Mouse (Mus musculus): ENCODE measurements around the gene Igf2bp3. TPM values are rescaled to one million over a fixed set of nuclear protein-coding genes. Genes with fewer than 3 reads are reported as not detected.

Gene Igf2bp3
- polyA plus RNA-seq, 1 experiment: 85.8 TPM

DNA sequence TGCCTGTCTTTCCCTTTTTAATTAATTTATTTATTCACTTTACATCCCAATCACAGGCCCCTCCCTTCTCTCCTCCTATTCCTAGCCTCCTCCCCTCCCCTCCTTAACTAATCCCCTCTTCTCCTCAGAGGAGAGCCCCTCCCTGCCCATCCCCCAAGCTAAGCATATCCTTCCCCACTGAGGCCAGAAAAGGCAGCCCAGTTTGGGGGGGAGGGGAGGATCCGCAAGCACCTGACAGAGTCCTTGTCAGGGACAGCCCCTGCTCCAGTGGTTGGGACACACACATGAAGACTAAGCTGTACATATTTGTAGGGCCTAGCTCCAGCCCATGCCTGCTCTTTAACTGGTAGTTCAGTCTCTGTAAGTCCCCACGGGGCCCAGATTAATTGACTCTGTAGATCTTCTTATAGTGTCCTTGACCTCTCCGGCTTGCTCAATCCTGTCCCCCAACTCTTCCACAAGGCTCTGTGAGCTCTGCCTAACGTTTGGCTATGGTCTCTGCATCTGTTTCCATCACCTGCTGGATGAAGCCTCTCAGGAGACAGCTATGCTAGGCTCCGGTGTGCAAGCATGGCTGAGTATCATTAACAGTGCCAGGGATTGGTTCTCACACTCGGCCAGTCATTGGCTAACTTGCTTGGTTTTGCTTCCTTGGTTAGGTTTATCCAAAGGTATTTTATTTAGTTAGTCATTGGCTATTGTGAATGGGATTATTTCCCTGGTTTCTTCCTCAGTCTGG lies 82.2 kb downstream of the Igf2bp3 start:
- no peak overlapping the region for H3K9ac ChIP-seq (ENCODE audit: low read depth, poor library complexity, severe bottlenecking)
- 0 out of 2 replicates have a peak overlapping the region, but pooled peaks have one; percentile 10 for H3K4me3 ChIP-seq (ENCODE audit: low read depth, low read length)
- H3K36me3 ChIP-seq (ENCODE audit: control insufficient read depth, insufficient read depth, low read length, poor library complexity, severe bottlenecking): no peaks in the 10 kb centered on the region
- H3K4me1 ChIP-seq (ENCODE audit: control insufficient read depth, insufficient read depth, low read length): peaks cover 2% of the 10 kb centered on the region
- no peak overlapping the region for H3K27ac ChIP-seq (ENCODE audit: insufficient read depth, low read length)
- H3K27me3 ChIP-seq (ENCODE audit: control insufficient read depth, insufficient read depth, low read length, poor library complexity, severe bottlenecking): no peaks in the 10 kb centered on the region
- TF ChIP-seq EP300 (IDR thresholded peaks at IDR 0.05; ENCODE audit: insufficient read depth, low read depth, low read length) (peak; percentile 82; the same call in 1 of the 2 replicates), POLR2A (IDR thresholded peaks at IDR 0.05; ENCODE audit: insufficient read depth, low read length) (no peak), CTCF (IDR thresholded peaks at IDR 0.05; ENCODE audit: low read depth, low read length) (no peak)
- no peaks in the 10 kb centered on the region for H3K9me3 ChIP-seq (replicated peaks; ENCODE audit: control insufficient read depth, insufficient read depth, low read length, poor library complexity, severe bottlenecking)

GRCm38 (mm10) chr6:49131855-49132254 lies 82.9 kb downstream of the Igf2bp3 start:
- no peaks in the 10 kb centered on the region for H3K36me3 ChIP-seq (ENCODE audit: control insufficient read depth, insufficient read depth, low read length, poor library complexity, severe bottlenecking)
- H3K4me3 ChIP-seq (ENCODE audit: low read depth, low read length): no peak overlapping the region

GRCm38 (mm10) chr6:49130328-49130727 lies 84.4 kb downstream of the Igf2bp3 start:
- H3K27ac ChIP-seq (ENCODE audit: insufficient read depth, low read length): no peak overlapping the region
- H3K9me3 ChIP-seq (replicated peaks; ENCODE audit: control insufficient read depth, insufficient read depth, low read length, poor library complexity, severe bottlenecking): no peaks in the 10 kb centered on the region
- H3K36me3 ChIP-seq (ENCODE audit: control insufficient read depth, insufficient read depth, low read length, poor library complexity, severe bottlenecking): no peaks in the 10 kb centered on the region
- H3K27me3 ChIP-seq (ENCODE audit: control insufficient read depth, insufficient read depth, low read length, poor library complexity, severe bottlenecking): no peaks in the 10 kb centered on the region
- TF ChIP-seq POLR2A (IDR thresholded peaks at IDR 0.05; ENCODE audit: insufficient read depth, low read length): no peak
- no peak for TF ChIP-seq CTCF (IDR thresholded peaks at IDR 0.05; ENCODE audit: low read depth, low read length)
- TF ChIP-seq EP300 (IDR thresholded peaks at IDR 0.05; ENCODE audit: insufficient read depth, low read depth, low read length): no peak
- no peak overlapping the region for H3K4me3 ChIP-seq (ENCODE audit: low read depth, low read length)
- H3K9ac ChIP-seq (ENCODE audit: low read depth, poor library complexity, severe bottlenecking): no peak overlapping the region
- H3K4me1 ChIP-seq (ENCODE audit: control insufficient read depth, insufficient read depth, low read length): peaks cover 2% of the 10 kb centered on the region

More at GRCm38 (mm10) chr6:49131855-49132254, 82.9 kb downstream of the Igf2bp3 start:
- no peaks in the 10 kb centered on the region for H3K27me3 ChIP-seq (ENCODE audit: control insufficient read depth, insufficient read depth, low read length, poor library complexity, severe bottlenecking)
- TF ChIP-seq EP300 (IDR thresholded peaks at IDR 0.05; ENCODE audit: insufficient read depth, low read depth, low read length) (no peak), CTCF (IDR thresholded peaks at IDR 0.05; ENCODE audit: low read depth, low read length) (no peak), POLR2A (IDR thresholded peaks at IDR 0.05; ENCODE audit: insufficient read depth, low read length) (no peak)
- H3K9ac ChIP-seq (ENCODE audit: low read depth, poor library complexity, severe bottlenecking): no peak overlapping the region
- peaks cover 2% of the 10 kb centered on the region for H3K4me1 ChIP-seq (ENCODE audit: control insufficient read depth, insufficient read depth, low read length)
- H3K9me3 ChIP-seq (replicated peaks; ENCODE audit: control insufficient read depth, insufficient read depth, low read length, poor library complexity, severe bottlenecking): no peaks in the 10 kb centered on the region
- H3K27ac ChIP-seq (ENCODE audit: insufficient read depth, low read length): no peak overlapping the region

DNA sequence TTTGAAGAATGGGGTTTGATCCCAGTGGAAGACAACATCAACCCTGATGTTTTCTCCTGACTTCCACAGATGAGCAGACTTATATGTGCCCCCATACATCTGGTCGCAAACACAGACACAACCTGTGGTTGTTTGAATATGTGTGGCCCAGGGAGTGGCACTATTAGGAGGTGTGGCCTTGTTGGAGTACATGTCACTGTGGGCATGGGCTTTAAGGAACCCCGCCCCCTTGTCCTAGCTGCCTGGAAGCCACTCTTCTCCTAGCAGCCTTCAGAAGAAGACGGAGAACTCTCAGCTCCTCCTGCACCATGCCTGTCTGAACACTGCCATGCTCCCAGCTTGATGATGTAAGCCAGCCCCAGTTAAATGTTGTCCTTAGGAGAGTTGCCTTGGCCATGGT lies 94.4 kb downstream of the Igf2bp3 start:
- H3K27ac ChIP-seq (ENCODE audit: insufficient read depth, low read length): no peak overlapping the region
- H3K36me3 ChIP-seq (ENCODE audit: control insufficient read depth, insufficient read depth, low read length, poor library complexity, severe bottlenecking): peaks cover 5% of the 10 kb centered on the region; the same call in 1 of the 2 replicates
- no peaks in the 10 kb centered on the region for H3K9me3 ChIP-seq (replicated peaks; ENCODE audit: control insufficient read depth, insufficient read depth, low read length, poor library complexity, severe bottlenecking)
- TF ChIP-seq POLR2A (IDR thresholded peaks at IDR 0.05; ENCODE audit: insufficient read depth, low read length) (no peak), CTCF (IDR thresholded peaks at IDR 0.05; ENCODE audit: low read depth, low read length) (no peak), EP300 (IDR thresholded peaks at IDR 0.05; ENCODE audit: insufficient read depth, low read depth, low read length) (no peak)
- H3K4me3 ChIP-seq (ENCODE audit: low read depth, low read length): no peak overlapping the region
- H3K9ac ChIP-seq (ENCODE audit: low read depth, poor library complexity, severe bottlenecking): no peak overlapping the region
- no peaks in the 10 kb centered on the region for H3K4me1 ChIP-seq (ENCODE audit: control insufficient read depth, insufficient read depth, low read length)
- no peaks in the 10 kb centered on the region for H3K27me3 ChIP-seq (ENCODE audit: control insufficient read depth, insufficient read depth, low read length, poor library complexity, severe bottlenecking)

DNA sequence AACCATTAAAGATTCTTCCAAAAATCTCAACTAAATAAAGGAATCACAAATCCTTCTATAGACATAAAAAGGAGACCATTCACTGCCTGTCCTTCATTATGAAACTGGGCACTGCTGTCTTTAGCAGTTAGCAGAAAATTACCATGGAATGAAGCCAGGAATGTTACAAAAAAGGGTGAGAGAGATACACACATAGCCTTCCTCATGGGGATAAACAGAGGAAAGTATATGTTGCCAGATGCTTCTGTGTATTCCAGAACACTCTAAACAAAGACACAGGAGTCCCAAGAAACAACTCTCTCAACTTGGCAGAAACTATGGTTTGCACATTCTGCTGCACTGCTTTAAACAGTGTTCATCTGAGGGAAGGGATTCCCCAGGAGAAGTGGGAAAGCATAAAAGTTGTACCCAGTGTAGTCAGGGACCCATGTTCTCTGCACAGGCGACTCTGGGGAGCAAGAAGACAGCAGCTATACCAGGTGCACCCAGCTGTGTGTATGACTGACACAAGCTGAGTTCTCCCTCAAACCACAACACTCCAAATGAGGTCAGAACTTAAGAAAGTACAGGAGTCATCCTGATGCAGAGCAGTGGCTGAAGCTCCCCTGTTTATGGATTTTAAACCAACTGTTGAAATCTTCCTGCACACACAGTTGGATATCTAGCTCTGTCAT lies 95.2 kb downstream of the Igf2bp3 start:
- Histone ChIP-seq H3K27me3 (ENCODE audit: control insufficient read depth, insufficient read depth, low read length, poor library complexity, severe bottlenecking) (no peaks in the 10 kb centered on the region), H3K9me3 (replicated peaks; ENCODE audit: control insufficient read depth, insufficient read depth, low read length, poor library complexity, severe bottlenecking) (no peaks in the 10 kb centered on the region), H3K9ac (ENCODE audit: low read depth, poor library complexity, severe bottlenecking) (no peak overlapping the region), H3K27ac (ENCODE audit: insufficient read depth, low read length) (no peak overlapping the region), H3K4me3 (ENCODE audit: low read depth, low read length) (no peak overlapping the region), H3K4me1 (ENCODE audit: control insufficient read depth, insufficient read depth, low read length) (no peaks in the 10 kb centered on the region), H3K36me3 (ENCODE audit: control insufficient read depth, insufficient read depth, low read length, poor library complexity, severe bottlenecking) (peaks cover 5% of the 10 kb centered on the region; the same call in 1 of the 2 replicates)
- TF ChIP-seq EP300 (IDR thresholded peaks at IDR 0.05; ENCODE audit: insufficient read depth, low read depth, low read length): no peak
- TF ChIP-seq CTCF (IDR thresholded peaks at IDR 0.05; ENCODE audit: low read depth, low read length): no peak
- no peak for TF ChIP-seq POLR2A (IDR thresholded peaks at IDR 0.05; ENCODE audit: insufficient read depth, low read length)

DNA sequence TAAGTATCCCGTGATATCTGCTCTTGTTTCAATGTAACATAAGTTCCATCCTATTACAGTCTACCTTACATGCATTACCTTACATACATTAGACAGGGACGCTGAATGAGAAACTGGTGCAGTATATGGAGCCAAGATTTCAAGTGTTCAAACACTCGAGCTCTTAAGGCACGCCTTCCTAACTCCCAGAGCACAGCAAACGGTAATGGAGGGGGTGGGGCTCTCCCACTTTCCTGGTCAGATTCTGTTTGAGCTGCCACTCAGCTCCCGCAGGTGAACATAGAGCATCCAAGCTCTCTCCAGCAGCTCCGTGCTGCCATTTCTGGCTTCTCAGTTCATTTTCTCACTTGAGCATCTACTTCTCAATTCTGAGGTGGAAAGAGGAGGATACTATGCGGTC lies 96.3 kb downstream of the Igf2bp3 start:
- Histone ChIP-seq H3K4me3 (ENCODE audit: low read depth, low read length) (no peak overlapping the region), H3K27ac (ENCODE audit: insufficient read depth, low read length) (no peak overlapping the region), H3K4me1 (ENCODE audit: control insufficient read depth, insufficient read depth, low read length) (no peaks in the 10 kb centered on the region), H3K9me3 (replicated peaks; ENCODE audit: control insufficient read depth, insufficient read depth, low read length, poor library complexity, severe bottlenecking) (no peaks in the 10 kb centered on the region), H3K36me3 (ENCODE audit: control insufficient read depth, insufficient read depth, low read length, poor library complexity, severe bottlenecking) (peaks cover 5% of the 10 kb centered on the region; the same call in 1 of the 2 replicates), H3K27me3 (ENCODE audit: control insufficient read depth, insufficient read depth, low read length, poor library complexity, severe bottlenecking) (no peaks in the 10 kb centered on the region), H3K9ac (ENCODE audit: low read depth, poor library complexity, severe bottlenecking) (no peak overlapping the region)
- TF ChIP-seq POLR2A (IDR thresholded peaks at IDR 0.05; ENCODE audit: insufficient read depth, low read length) (no peak), CTCF (IDR thresholded peaks at IDR 0.05; ENCODE audit: low read depth, low read length) (no peak), EP300 (IDR thresholded peaks at IDR 0.05; ENCODE audit: insufficient read depth, low read depth, low read length) (no peak)
